22 mouse cellular contexts compared by ENCODE assay signal in genomic region chr5:92445016-92445415, GRCm38 (mm10).
"Had no signal": no experiment of that assay in that cellular context is flagged by ENCODE, and none has a peak within 500 bp of the region (broad histone marks: within the 10 kb centered on the region; RNA-seq: fewer than 3 reads in every experiment).

No protein-coding gene starts in this region.

- H3K9ac ChIP-seq: heart, embryonic 13.5 days; heart, embryonic 15.5 days; hindbrain, embryonic 13.5 days; hindbrain, embryonic 15.5 days; limb, embryonic 13.5 days; limb, embryonic 15.5 days; liver, embryonic 12.5 days; liver, embryonic 14.5 days had no signal

- H3K27ac ChIP-seq: heart, embryonic 13.5 days; heart, embryonic 15.5 days; hindbrain, embryonic 13.5 days; hindbrain, embryonic 15.5 days; hindbrain, postnatal 0 days; limb, embryonic 13.5 days; limb, embryonic 15.5 days; liver, embryonic 12.5 days; liver, embryonic 14.5 days had no signal

- DNase-seq: gastrocnemius, postnatal 14 days; gastrocnemius, postnatal 36 days; heart, postnatal 14 days; heart, postnatal 36 days; kidney, adult 11 months; kidney, adult 8-10 months; kidney, postnatal 10 days; kidney, postnatal 36 days; layer of hippocampus, adult 9-11 months; layer of hippocampus, postnatal 36 days; left cerebral cortex, postnatal 4 days had no signal

- H3K4me3 ChIP-seq: heart, embryonic 13.5 days; heart, embryonic 15.5 days; hindbrain, embryonic 13.5 days; hindbrain, embryonic 15.5 days; limb, embryonic 13.5 days; limb, embryonic 15.5 days; liver, embryonic 12.5 days had no signal

- H3K9me3 ChIP-seq: heart, embryonic 13.5 days; heart, embryonic 15.5 days; hindbrain, embryonic 13.5 days; hindbrain, embryonic 15.5 days; limb, embryonic 13.5 days; limb, embryonic 15.5 days; liver, embryonic 12.5 days had no signal

- H3K4me2 ChIP-seq: heart, embryonic 11.5 days; heart, embryonic 13.5 days; heart, embryonic 15.5 days; hindbrain, embryonic 13.5 days; hindbrain, embryonic 15.5 days; limb, embryonic 13.5 days; limb, embryonic 15.5 days; liver, embryonic 12.5 days had no signal

- H3K4me1 ChIP-seq: hindbrain, embryonic 13.5 days; hindbrain, embryonic 15.5 days; limb, embryonic 13.5 days; limb, embryonic 15.5 days had no signal

- H3K27me3 ChIP-seq: heart, embryonic 13.5 days; heart, embryonic 15.5 days; hindbrain, embryonic 13.5 days; hindbrain, embryonic 15.5 days; limb, embryonic 13.5 days; limb, embryonic 15.5 days; liver, embryonic 12.5 days had no signal

- ATAC-seq: hindbrain, postnatal 0 days; intestine, embryonic 16.5 days; liver, embryonic 12.5 days had no signal
